Mouse (Mus musculus) CH12.LX (cell line): ENCODE data around the gene Gm20388.

Experiments
- CTCF ChIP-seq, 2 experiments: IDR thresholded peaks in 1 of 2; conservative IDR thresholded peaks in 1 of 2; 2 replicates each; pipeline ENCODE4 v1.5.1; 2011 to 2012; ENCODE audit warnings: low read depth in 2 of 2, low read length in 2 of 2, improper control_type of control experiment in 1 of 2, inconsistent platforms in 1 of 2, mild to moderate bottlenecking in 1 of 2, moderate library complexity in 1 of 2
- ELF1 ChIP-seq: IDR thresholded peaks from 2 replicates; pipeline ENCODE4 v1.6.1; 2014; ENCODE audit warnings: low read depth, mild to moderate bottlenecking, inconsistent platforms, low read length, improper control_type of control experiment
- JUN ChIP-seq: IDR thresholded peaks from 2 replicates; pipeline ENCODE4 v1.6.1; 2011; ENCODE audit warnings: low read depth, mild to moderate bottlenecking, low read length, improper control_type of control experiment, moderate library complexity; ENCODE audit not compliant: insufficient read depth
- MAFK ChIP-seq: IDR thresholded peaks from 2 replicates; pipeline ENCODE4 v1.6.1; 2011; ENCODE audit warnings: low read length, improper control_type of control experiment; ENCODE audit not compliant: insufficient replicate concordance
- MEF2A ChIP-seq: IDR thresholded peaks from 2 replicates; pipeline ENCODE4 v1.6.1; 2014; ENCODE audit warnings: low read depth, mild to moderate bottlenecking, inconsistent platforms, low read length, improper control_type of control experiment, borderline replicate concordance
- NRF1 ChIP-seq: IDR thresholded peaks from 2 replicates; pipeline ENCODE4 v1.6.1; 2014; ENCODE audit warnings: low read depth, mild to moderate bottlenecking, inconsistent platforms, low read length, improper control_type of control experiment, moderate library complexity
- POLR2A ChIP-seq: IDR thresholded peaks from 2 replicates; pipeline ENCODE4 v1.6.1; 2011; ENCODE audit warnings: low read depth, mild to moderate bottlenecking, improper control_type of control experiment, low read length
- SIN3A ChIP-seq: IDR thresholded peaks from 2 replicates; pipeline ENCODE4 v1.6.1; 2012; ENCODE audit warnings: low read length, improper control_type of control experiment, inconsistent platforms
- UBTF ChIP-seq: IDR thresholded peaks from 2 replicates; pipeline ENCODE4 v1.6.1; 2012; ENCODE audit warnings: low read depth, mild to moderate bottlenecking, inconsistent platforms, low read length, improper control_type of control experiment, moderate library complexity

GRCm38 (mm10) chr8:122011066-122011588 is 2100.5 kb downstream of the Gm20388 start:
- TF ChIP-seq MEF2A (no peak), NRF1 (no peak), CTCF (conservative IDR thresholded peaks at IDR 0.05 in 1 of 2, IDR thresholded peaks at IDR 0.05 in 1 of 2; ENCODE audit: low read depth in 2 of 2, low read length in 2 of 2) (no peak), MAFK (no peak), POLR2A (no peak), JUN (no peak), SIN3A (no peak), UBTF (no peak), ELF1 (no peak)
